In genomic region chr6:86816586-86816985, GRCm38 (mm10) we compare ENCODE assay signal across 8 mouse cellular contexts. TPM values are rescaled to one million over a fixed set of nuclear protein-coding genes. Genes with fewer than 3 reads are reported as not detected.
A peak's percentile ranks its signal among the peaks of the same experiment; 100 is the strongest.
DNase-seq lines count a peak whose midpoint lies in the region; ATAC-seq and TF ChIP-seq lines count a peak whose summit lies in the region.

No protein-coding gene starts in this region.

- H3K27ac ChIP-seq in hindbrain, embryonic 10.5 days: no peak overlapping the region
- no peak overlapping the region for H3K27ac ChIP-seq in hindbrain, embryonic 16.5 days (ENCODE audit: low read depth, low read length)
- H3K27ac ChIP-seq in CH12.LX (ENCODE audit: insufficient read depth, low read depth): no peak overlapping the region

- H3K36me3 ChIP-seq in hindbrain, embryonic 10.5 days: no peaks in the 10 kb centered on the region
- H3K36me3 ChIP-seq in hindbrain, embryonic 16.5 days (ENCODE audit: control insufficient read depth, insufficient read depth, low read length): no peaks in the 10 kb centered on the region
- no peaks in the 10 kb centered on the region for H3K36me3 ChIP-seq in CH12.LX (replicated peaks in 1 of 2; ENCODE audit: control insufficient read depth in 1 of 2, insufficient read depth in 1 of 2, low read length in 1 of 2)

- TF ChIP-seq CTCF in CH12.LX (conservative IDR thresholded peaks at IDR 0.05 in 1 of 2, IDR thresholded peaks at IDR 0.05 in 1 of 2; ENCODE audit: low read depth in 2 of 2, low read length in 2 of 2): peak; percentile 72 to 75

- 26% methylated on average over 8 of the region's 8 CpGs for WGBS in hindbrain, embryonic 10.5 days
- 25% methylated on average over 8 of the region's 8 CpGs for WGBS in hindbrain, embryonic 16.5 days

- peaks cover 13% of the 10 kb centered on the region for H3K4me1 ChIP-seq in hindbrain, embryonic 10.5 days (replicated peaks)
- peaks cover 7% of the 10 kb centered on the region for H3K4me1 ChIP-seq in hindbrain, embryonic 16.5 days (ENCODE audit: control insufficient read depth, insufficient read depth, low read depth, low read length)
- H3K4me1 ChIP-seq in CH12.LX (ENCODE audit: control insufficient read depth in 1 of 2, insufficient read depth in 2 of 2): peaks cover 3 to 14% of the 10 kb centered on the region in 2 experiments; a peak in 3 of 4 replicates

- no peak overlapping the region for H3K4me2 ChIP-seq in hindbrain, embryonic 16.5 days (ENCODE audit: low read length)
- no peak overlapping the region for H3K4me2 ChIP-seq in CH12.LX (ENCODE audit: insufficient read depth, low read depth, poor library complexity, severe bottlenecking)

- DNase-seq in hindbrain, embryonic 10.5 days (ENCODE audit: low spot score): peak; percentile 27
- peak; percentile 47 for DNase-seq in CH12.LX (ENCODE audit: extremely low read depth)
- DNase-seq in cerebellum, postnatal 10 days: peak; percentile 52 to 69
- peak; percentile 53 for DNase-seq in kidney, postnatal 10 days
- peak; percentile 31 for DNase-seq in thymus, postnatal 25 days
- no peak for DNase-seq in right cerebral cortex, postnatal 14 days
- DNase-seq in testis, postnatal 10 days (ENCODE audit: low spot score): no peak

- no peaks in the 10 kb centered on the region for H3K9me3 ChIP-seq in hindbrain, embryonic 10.5 days
- no peaks in the 10 kb centered on the region for H3K9me3 ChIP-seq in hindbrain, embryonic 16.5 days (ENCODE audit: control insufficient read depth, low read length)
- H3K9me3 ChIP-seq in CH12.LX (replicated peaks; ENCODE audit: low read length): no peaks in the 10 kb centered on the region

- no peaks in the 10 kb centered on the region for H3K27me3 ChIP-seq in hindbrain, embryonic 10.5 days (ENCODE audit: insufficient read depth, poor library complexity, severe bottlenecking)
- H3K27me3 ChIP-seq in hindbrain, embryonic 16.5 days (replicated peaks; ENCODE audit: control insufficient read depth, insufficient read depth, low read length): no peaks in the 10 kb centered on the region
- no peaks in the 10 kb centered on the region for H3K27me3 ChIP-seq in CH12.LX (replicated peaks)

- peak; percentile 38 for TF ChIP-seq RAD21 in CH12.LX (IDR thresholded peaks at IDR 0.05; ENCODE audit: low read depth, low read length)

- H3K4me3 ChIP-seq in hindbrain, embryonic 10.5 days: no peak overlapping the region
- H3K4me3 ChIP-seq in hindbrain, embryonic 16.5 days (ENCODE audit: low read length): no peak overlapping the region
- H3K4me3 ChIP-seq in CH12.LX (replicated peaks in 1 of 3; ENCODE audit: low read depth in 2 of 3, low read length in 2 of 3, poor library complexity in 1 of 3): no peak overlapping the region

- no peak overlapping the region for H3K9ac ChIP-seq in hindbrain, embryonic 16.5 days (ENCODE audit: low read depth, low read length)
- no peak overlapping the region for H3K9ac ChIP-seq in CH12.LX (ENCODE audit: insufficient read depth, low read depth)

- TF ChIP-seq EP300 in CH12.LX (IDR thresholded peaks at IDR 0.05; ENCODE audit: low read length): no peak

- no peaks in the 10 kb centered on the region for H3K79me2 ChIP-seq in CH12.LX (replicated peaks; ENCODE audit: control insufficient read depth, extremely low read depth, insufficient read depth, poor library complexity, severe bottlenecking)

- dilution Hi-C loops in CH12.LX (cut with MboI; ENCODE audit: extremely low pct_ligation_motif_present, extremely low pct_unique_long_range_greater_than_20kb, low sequenced_read_pairs): no loop called here

- ATAC-seq in hindbrain, embryonic 16.5 days: no peak

- in situ Hi-C loops in CH12.LX (cut with MboI; ENCODE audit: low pct_ligation_motif_present, low pct_unique_long_range_greater_than_20kb, low sequenced_read_pairs): loop anchor here (10.0 kb wide), 1 partner anchor 188 kb away; the partner anchor contains the start of gene Nfu1

- no peak for TF ChIP-seq POLR2A in CH12.LX (IDR thresholded peaks at IDR 0.05; ENCODE audit: low read depth, low read length)

TF ChIP-seq in CH12.LX, 34 proteins besides CTCF, POLR2A, EP300 and RAD21:
- no peak for TF ChIP-seq MAFK (IDR thresholded peaks at IDR 0.05; ENCODE audit: insufficient replicate concordance, low read length)
- TF ChIP-seq SMC3 (IDR thresholded peaks at IDR 0.05; ENCODE audit: low read depth, low read length): peak; percentile 61

RNA-seq across cellular contexts. Expression of gene Anxa4, which starts 23.2 kb away (rescaled TPM):
- 7.4 and 8.7 TPM in 2 replicates for polyA plus RNA-seq in hindbrain, embryonic 10.5 days (2016; fragmentation: Nextera tagmentation; extraction: Ambion mirVana)
- polyA plus RNA-seq in hindbrain, embryonic 16.5 days (2015; fragmentation: Nextera tagmentation; extraction: Ambion mirVana): 6.3 and 7.4 TPM in 2 replicates
- total RNA-seq in CH12.LX (2012; rRNA removed) (10.7 and 10.8 TPM in 2 replicates), CH12.LX (2014; rRNA removed) (17.1 and 18.4 TPM in 2 replicates)
- polyA plus RNA-seq in CH12.LX (2012; ENCODE audit: insufficient read length, low read depth): 13.7 and 18.1 TPM in 2 replicates

RNA-seq across cellular contexts. Expression of gene Aak1, which starts 32.7 kb away (rescaled TPM):
- 12.1 and 18.8 TPM in 2 replicates for polyA plus RNA-seq in hindbrain, embryonic 10.5 days (2016; fragmentation: Nextera tagmentation; extraction: Ambion mirVana)
- polyA plus RNA-seq in hindbrain, embryonic 16.5 days (2015; fragmentation: Nextera tagmentation; extraction: Ambion mirVana): 39.1 and 40.2 TPM in 2 replicates
- total RNA-seq in CH12.LX (2012; rRNA removed): 5.4 and 7.1 TPM in 2 replicates
- 2.1 and 2.8 TPM in 2 replicates for total RNA-seq in CH12.LX (2014; rRNA removed)
- 18.8 and 21.0 TPM in 2 replicates for polyA plus RNA-seq in CH12.LX (2012; ENCODE audit: insufficient read length, low read depth)

Comparison
In these comparisons a context has a peak if more than half of its experiments do, and no peak if none do; other contexts are left out.
1. DNase-seq: peak in hindbrain, embryonic 10.5 days (single experiment), CH12.LX (single experiment), cerebellum, postnatal 10 days (2 of 2), kidney, postnatal 10 days (single experiment) and thymus, postnatal 25 days (single experiment); none in right cerebral cortex, postnatal 14 days (single experiment) and testis, postnatal 10 days (single experiment).